Comparison of ENCODE assay signal across 9 mouse cellular contexts in the genomic region with DNA sequence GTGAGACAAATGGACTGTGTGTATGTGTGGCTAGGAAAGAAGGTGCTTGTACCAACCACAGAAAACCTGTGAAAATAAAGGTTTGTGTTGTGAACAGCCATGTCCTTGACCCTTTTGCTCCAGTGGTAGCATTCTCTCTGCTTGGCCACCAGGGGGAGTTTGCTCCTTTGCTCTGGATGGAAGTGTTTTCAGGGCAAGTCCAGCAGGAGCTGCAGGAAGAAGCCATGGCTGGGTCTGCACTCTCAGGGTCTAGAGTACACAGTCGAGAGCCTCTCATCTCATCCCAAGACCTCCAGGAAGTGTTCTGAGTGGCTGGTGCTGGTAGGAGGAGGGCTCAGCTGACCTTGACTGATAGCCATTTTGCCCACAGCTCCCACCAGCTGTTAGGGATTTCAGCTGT. TPM values are rescaled to one million over a fixed set of nuclear protein-coding genes. Genes with fewer than 3 reads are reported as not detected.
DNase-seq lines count a peak whose midpoint lies in the region; ATAC-seq and TF ChIP-seq lines count a peak whose summit lies in the region.
"Had no signal": no experiment of that assay in that cellular context is flagged by ENCODE, and none has a peak within 500 bp of the region (broad histone marks: within the 10 kb centered on the region; RNA-seq: fewer than 3 reads in every experiment).

No protein-coding gene starts in this region.

- in situ Hi-C loops in ES-E14 (cut with MboI; ENCODE audit: low sequenced_read_pairs in 2 of 2, unreplicated experiment in 2 of 2): no loop called here

- H3K4me1 ChIP-seq in forebrain, embryonic 11.5 days (replicated peaks; ENCODE audit: control insufficient read depth, insufficient read depth, low read length): no peaks in the 10 kb centered on the region
- no peaks in the 10 kb centered on the region for H3K4me1 ChIP-seq in forebrain, embryonic 13.5 days
- 0 out of 4 replicates have a peak, but pooled peaks cover 0 to 2% of the 10 kb centered on the region in 2 experiments for H3K4me1 ChIP-seq in ES-E14 (ENCODE audit: control insufficient read depth in 2 of 2, insufficient read depth in 2 of 2, low read length in 2 of 2, poor library complexity in 1 of 2)

- peak; percentile 68 for DNase-seq in forebrain, embryonic 11.5 days (ENCODE audit: low spot score)
- DNase-seq in left cerebral cortex, adult 18-20 months (ENCODE audit: low spot score in 2 of 2): peak; percentile 8 to 12
- DNase-seq in left cerebral cortex, adult 11 months (ENCODE audit: low spot score): no peak
- DNase-seq in ES-E14 (ENCODE audit: low read depth, low spot score): peak; percentile 40
- peak; percentile 42 for DNase-seq in embryo, embryonic 11 days
- peak; percentile 52 for DNase-seq in mesoderm, embryonic 11.5 days (ENCODE audit: low read depth, low spot score)
- peak; percentile 28 for DNase-seq in urinary bladder, postnatal 25 days (ENCODE audit: low spot score)

- no peak for ATAC-seq in forebrain, embryonic 11.5 days (replicated peaks; ENCODE audit: low FRiP score)
- no peak for ATAC-seq in forebrain, embryonic 13.5 days

- H3K36me3 ChIP-seq in forebrain, embryonic 11.5 days (ENCODE audit: control insufficient read depth, insufficient read depth, low read length): no peaks in the 10 kb centered on the region
- H3K36me3 ChIP-seq in forebrain, embryonic 13.5 days (ENCODE audit: poor library complexity, severe bottlenecking): no peaks in the 10 kb centered on the region
- no peaks in the 10 kb centered on the region for H3K36me3 ChIP-seq in ES-E14 (ENCODE audit: control insufficient read depth, insufficient read depth, low read length, poor library complexity, severe bottlenecking)

- no peak overlapping the region for H3K4me2 ChIP-seq in forebrain, embryonic 11.5 days (ENCODE audit: low read depth, low read length, severe bottlenecking)
- no peak overlapping the region for H3K4me2 ChIP-seq in forebrain, embryonic 13.5 days

- no peak overlapping the region for H3K9ac ChIP-seq in forebrain, embryonic 11.5 days (ENCODE audit: low read length)
- H3K9ac ChIP-seq in forebrain, embryonic 13.5 days: no peak overlapping the region
- H3K9ac ChIP-seq in ES-E14 (ENCODE audit: insufficient read depth, low read depth, low read length, poor library complexity, severe bottlenecking): no peak overlapping the region

- H3K4me3 ChIP-seq in forebrain, embryonic 11.5 days (ENCODE audit: low read depth, low read length): no peak overlapping the region
- H3K4me3 ChIP-seq in forebrain, embryonic 13.5 days: no peak overlapping the region
- H3K4me3 ChIP-seq in ES-E14 (ENCODE audit: insufficient read depth in 1 of 2, low read depth in 1 of 2, low read length in 2 of 2, poor library complexity in 1 of 2, severe bottlenecking in 1 of 2): no peak overlapping the region

- H3K9me3 ChIP-seq in forebrain, embryonic 11.5 days (ENCODE audit: control insufficient read depth, low read length): no peaks in the 10 kb centered on the region
- no peaks in the 10 kb centered on the region for H3K9me3 ChIP-seq in forebrain, embryonic 13.5 days (replicated peaks)
- H3K9me3 ChIP-seq in ES-E14 (ENCODE audit: control insufficient read depth, insufficient read depth, low read depth, low read length): no peaks in the 10 kb centered on the region

- no peak overlapping the region for H3K27ac ChIP-seq in forebrain, embryonic 11.5 days (ENCODE audit: low read depth, low read length)
- no peak overlapping the region for H3K27ac ChIP-seq in forebrain, embryonic 13.5 days
- no peak overlapping the region for H3K27ac ChIP-seq in ES-E14 (ENCODE audit: insufficient read depth, low read depth, low read length, poor library complexity, severe bottlenecking)

- 47% methylated on average over 1 of the region's 1 CpGs for WGBS in forebrain, embryonic 11.5 days
- WGBS in forebrain, embryonic 13.5 days: 48% methylated on average over 1 of the region's 1 CpGs

- H3K27me3 ChIP-seq in forebrain, embryonic 11.5 days (ENCODE audit: control insufficient read depth, insufficient read depth, low read length): no peaks in the 10 kb centered on the region
- no peaks in the 10 kb centered on the region for H3K27me3 ChIP-seq in forebrain, embryonic 13.5 days

TF ChIP-seq in ES-E14, 5 proteins besides CTCF, POLR2A, EP300 and RAD21:
- TF ChIP-seq ZC3H11A (IDR thresholded peaks at IDR 0.05; ENCODE audit: borderline replicate concordance, low read depth, low read length) (peak; percentile 69; the same call in 1 of the 2 replicates), CHD2 (IDR thresholded peaks at IDR 0.05; ENCODE audit: low read depth, low read length) (no peak)

RNA-seq across cellular contexts. Expression of a gene that starts 27.5 kb away (rescaled TPM):
- not detected in 2 replicates for polyA plus RNA-seq in forebrain, embryonic 11.5 days (2014; fragmentation: Nextera tagmentation; extraction: Ambion mirVana)
- polyA plus RNA-seq in forebrain, embryonic 13.5 days (2015; fragmentation: Nextera tagmentation; extraction: Ambion mirVana): not detected in 2 replicates
- total RNA-seq in left cerebral cortex, adult 18-20 months (2021): not detected
- not detected in 2 replicates for total RNA-seq in ES-E14 (2012; rRNA removed)
- polyA plus RNA-seq: large intestine, adult 2 months had no signal
